Mouse (Mus musculus): Measurements from ENCODE around the gene Mdga2. TPM values are rescaled to one million over a fixed set of nuclear protein-coding genes. Genes with fewer than 3 reads are reported as not detected.

The Mdga2 gene
- polyA plus RNA-seq (2012; rRNA removed) = 4.0 and 5.5 TPM in 2 replicates

DNA sequence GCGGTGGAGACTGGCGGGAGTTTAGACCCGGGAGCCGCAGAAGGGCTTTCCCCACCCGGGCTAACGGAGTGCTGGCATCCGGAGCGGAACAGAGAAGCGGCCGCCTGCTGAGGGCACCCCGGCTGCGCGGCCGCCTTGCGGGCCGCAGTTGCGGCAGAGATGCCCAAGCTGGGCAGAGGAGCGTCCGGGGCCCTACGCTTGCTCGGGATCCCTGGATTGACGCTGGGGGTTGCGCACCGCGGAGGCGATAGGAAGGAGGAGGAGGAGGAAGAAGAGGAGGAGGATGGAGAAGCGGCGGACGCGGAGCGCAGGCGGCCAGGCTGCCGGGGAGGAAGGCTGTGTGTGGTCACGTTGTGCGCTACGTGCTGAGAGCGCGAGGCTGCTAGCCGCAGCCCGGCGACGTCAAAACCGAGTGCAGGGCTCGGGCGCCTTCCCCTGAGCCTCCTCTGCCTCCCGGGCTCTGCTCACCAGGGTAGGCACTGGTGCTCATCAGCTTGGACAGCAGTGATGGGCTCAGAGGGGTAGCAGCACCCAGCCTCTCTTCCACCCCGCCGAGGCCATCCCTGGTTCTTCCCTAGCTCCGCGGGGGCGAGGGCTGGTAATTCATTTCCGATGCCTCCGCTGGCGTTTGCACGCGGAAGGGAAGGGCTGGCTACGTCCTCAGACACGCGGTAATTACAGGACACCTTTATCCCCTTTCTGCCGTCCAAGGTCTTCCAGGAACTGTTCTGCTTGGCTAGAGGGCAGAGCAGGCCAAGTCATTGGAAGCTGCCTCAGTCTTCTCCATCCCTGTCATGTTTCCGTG, at the start of gene Mdga2:
Gene Mdga2 (minus strand): TSS at position 329 of the 805 bp plus-strand sequence.

